Mouse (Mus musculus): ENCODE measurements around the gene Phf23. TPM values are rescaled to one million over a fixed set of nuclear protein-coding genes. Genes with fewer than 3 reads are reported as not detected.

Phf23 gene
- 22.4 TPM for polyA plus RNA-seq (2014; fragmentation: Illumina TruSeq; extraction: RNeasy Lipid Tissue Mini Kit (QIAGEN cat#74804); ENCODE audit: low read depth, low replicate concordance)

DNA sequence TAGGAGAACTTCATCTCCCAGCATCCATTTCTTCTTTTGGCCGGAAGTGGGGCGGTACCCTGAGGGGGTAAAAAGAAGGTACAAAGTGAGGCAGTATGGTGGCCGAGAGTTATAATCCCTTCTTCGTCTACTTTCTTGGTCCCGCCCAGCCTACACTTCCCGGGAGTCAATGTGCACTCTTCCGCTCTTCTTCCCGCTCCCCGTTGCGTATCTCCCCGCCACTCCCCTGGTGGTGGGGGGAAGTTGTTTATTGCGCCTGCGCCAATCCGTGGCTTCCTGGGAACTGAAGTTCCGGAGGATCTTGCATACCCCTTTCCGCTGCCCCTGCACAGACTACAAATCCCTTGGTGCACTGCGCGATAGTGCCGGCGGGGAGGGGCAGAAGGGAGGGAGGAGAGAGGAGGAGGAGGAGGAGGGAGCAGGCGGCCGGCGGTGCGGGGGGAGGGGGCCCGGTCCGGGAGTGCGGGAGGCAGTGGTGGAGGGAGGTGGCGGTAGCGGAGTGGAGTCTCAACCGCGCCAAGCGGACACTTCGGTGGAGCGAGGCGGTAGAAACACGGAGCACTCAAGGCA, at the start of gene Phf23:
Gene Phf23 (plus strand): TSS at position 387 of the 570 bp plus-strand sequence.

GRCm38 (mm10) chr11:69948066-69948762, 47.4 kb upstream of the Phf23 start, which contains the start of gene Slc2a4:
Slc2a4 (minus strand) TSS chr11:69948188.

GRCm38 (mm10) chr11:69964650-69965270, 30.8 kb upstream of the Phf23 start, which contains the start of gene Cldn7:
Cldn7 (plus strand) TSS chr11:69964779.

DNA sequence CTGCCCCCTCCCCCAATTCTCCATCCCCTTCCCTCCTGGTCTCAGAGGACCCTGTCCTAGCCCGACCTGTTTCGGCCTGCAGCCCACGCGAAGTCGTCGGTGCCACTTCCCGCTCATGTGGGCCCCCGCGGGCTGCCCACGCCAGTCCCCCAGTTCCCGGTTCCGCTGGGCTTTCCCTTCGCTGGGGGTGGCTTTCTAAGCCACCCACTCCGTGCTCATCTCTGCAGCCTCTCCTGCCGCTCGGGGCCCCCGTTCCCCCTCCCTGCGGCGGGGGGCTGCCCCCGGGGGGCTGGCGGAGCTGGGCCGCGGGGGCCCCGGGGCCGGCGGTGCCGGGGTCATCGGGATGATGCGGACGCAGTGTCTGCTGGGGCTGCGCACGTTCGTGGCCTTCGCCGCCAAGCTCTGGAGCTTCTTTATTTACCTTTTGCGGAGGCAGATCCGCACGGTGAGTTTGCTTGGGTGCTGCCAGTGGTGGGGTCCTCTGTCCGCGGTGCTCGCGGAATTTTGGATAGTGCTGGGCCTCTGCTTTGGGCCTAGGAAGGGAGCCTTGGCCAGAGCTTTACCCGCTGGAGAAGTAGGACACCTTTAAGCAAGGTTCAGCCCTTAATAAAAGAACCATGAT, 14.3 kb upstream of the Phf23 start, which contains the start of gene Ctdnep1:
Gene Ctdnep1 (plus strand): TSS at position 16 of the 622 bp plus-strand sequence.

DNA sequence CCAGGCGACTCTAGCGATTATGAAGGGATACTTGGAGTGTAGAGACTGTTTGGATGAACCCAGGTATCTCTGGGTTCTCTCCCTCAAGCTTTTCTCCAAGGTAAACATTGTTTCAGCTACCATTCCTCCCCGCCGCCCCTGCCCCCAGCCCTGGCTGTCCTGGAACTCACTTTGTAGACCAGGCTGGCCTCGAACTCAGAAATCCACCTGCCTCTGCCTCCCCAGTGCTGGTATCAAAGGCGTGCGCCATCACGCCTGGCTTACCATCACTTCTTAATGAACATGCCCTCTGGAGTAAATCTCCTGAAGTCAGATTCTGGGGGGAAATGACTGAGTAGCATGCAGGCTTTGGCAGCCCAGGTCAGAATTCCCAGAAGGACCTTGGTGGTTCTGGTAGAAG, 13.4 kb upstream of the Phf23 start, which contains the start of gene Elp5:
Gene Elp5 (minus strand): TSS at position 293 of the 400 bp plus-strand sequence.

DNA sequence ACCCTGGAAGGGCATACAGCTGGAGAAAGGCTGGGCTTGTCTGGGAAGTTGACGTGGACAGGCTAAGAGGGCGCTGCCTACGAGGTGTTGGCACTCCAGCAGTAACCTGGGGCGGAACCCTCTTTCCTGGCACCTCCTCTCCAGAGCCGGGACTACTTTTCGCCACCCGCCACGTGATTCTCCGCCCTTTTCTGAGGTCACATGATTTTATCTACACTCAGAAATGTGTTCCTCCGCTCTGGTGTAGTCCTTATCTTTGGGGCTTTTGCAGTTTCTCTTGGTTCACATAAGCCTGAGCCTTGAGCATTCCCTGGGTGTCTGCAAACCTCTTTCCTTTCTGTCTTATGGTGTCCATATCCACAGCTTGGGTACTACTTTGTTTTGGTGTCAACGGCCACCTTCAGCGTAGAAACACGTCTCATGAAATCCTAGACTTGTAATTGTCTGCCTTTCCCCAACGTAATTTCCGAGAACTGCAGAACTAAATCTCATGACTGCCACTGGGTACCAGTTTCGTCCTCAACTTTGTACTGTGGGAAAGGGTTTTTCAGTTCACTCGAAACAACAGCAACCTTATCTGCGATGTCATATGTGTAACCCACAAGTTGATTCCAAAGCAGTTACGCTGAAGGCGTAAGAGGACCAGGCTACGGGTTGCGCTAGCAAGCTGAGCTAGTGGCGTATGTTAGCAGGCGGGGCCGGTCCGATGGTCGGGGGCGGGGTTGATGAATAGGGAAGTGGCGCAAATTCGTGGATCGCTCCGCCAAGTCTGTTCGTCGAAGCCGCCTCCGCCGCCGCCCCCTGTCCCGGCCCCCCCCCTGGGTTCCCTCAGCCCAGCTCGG, 4.5 kb upstream of the Phf23 start, which contains the start of gene Gabarap:
Gene Gabarap (plus strand): TSS at position 294 of the 842 bp plus-strand sequence.

DNA sequence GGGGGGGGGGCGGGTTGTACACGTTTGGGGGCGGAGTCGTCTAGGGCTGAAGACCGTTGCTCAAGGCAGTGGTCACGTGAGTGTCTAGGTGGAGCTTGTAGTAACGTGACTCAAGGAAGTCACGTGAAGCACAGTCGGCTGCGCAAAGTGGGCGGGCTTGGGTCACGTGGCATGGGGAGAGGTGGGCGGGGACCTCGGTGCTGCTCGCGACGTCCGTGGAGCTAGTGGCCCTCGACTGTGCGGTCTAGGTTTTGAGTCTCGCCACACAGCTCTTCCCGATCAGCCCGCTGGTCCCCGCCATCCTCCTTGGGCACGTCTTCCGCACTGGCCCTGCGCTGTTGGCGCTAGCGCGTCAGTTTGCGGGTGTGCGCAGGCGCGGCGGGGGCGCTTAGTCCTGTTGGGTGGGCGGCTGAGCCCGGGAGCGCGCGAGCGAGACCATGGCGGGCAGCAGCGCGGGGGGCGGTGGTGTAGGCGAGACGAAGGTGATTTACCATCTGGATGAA, 4.9 kb downstream of the Phf23 start, which contains the start of gene Dvl2:
Gene Dvl2 (plus strand): TSS at position 200 of the 503 bp plus-strand sequence.

GRCm38 (mm10) chr11:70014880-70015558, 19.4 kb downstream of the Phf23 start, which contains the start of gene Acadvl:
Acadvl (minus strand) TSS chr11:70015411.

DNA sequence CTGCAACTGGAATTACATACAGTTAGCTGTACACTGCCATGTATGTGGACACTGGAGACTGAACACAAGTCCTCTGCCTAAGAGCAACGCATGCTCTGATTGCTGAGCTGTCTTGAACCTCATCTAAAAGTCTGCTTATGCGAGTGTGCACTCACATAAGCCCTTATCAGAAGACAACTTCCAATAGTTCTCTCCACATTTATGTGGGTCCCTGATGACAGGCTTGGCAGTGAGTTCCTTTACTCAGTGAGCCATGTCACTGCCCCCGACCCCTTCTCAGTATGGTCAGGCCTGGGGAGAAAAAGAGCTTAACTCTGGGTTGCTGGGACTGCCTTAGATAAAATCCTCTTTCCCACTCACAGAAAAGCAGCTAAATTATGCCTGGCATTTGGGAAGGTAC, 21.1 kb downstream of the Phf23 start, which contains the start of gene Dlg4:
Gene Dlg4 (plus strand): TSS at position 274 of the 400 bp plus-strand sequence.

Other genes starting within 250 kb of the Phf23 start
- gene Polr2a, start 237.1 kb upstream of the Phf23 start, polyA plus RNA-seq (2014; fragmentation: Illumina TruSeq; extraction: RNeasy Lipid Tissue Mini Kit (QIAGEN cat#74804); ENCODE audit: low read depth, low replicate concordance) = 25.7 TPM
- not detected for gene Slc35g3, start 233.8 kb upstream of the Phf23 start, polyA plus RNA-seq (2014; fragmentation: Illumina TruSeq; extraction: RNeasy Lipid Tissue Mini Kit (QIAGEN cat#74804); ENCODE audit: low read depth, low replicate concordance)
- gene Zbtb4, start 229.9 kb upstream of the Phf23 start, polyA plus RNA-seq (2014; fragmentation: Illumina TruSeq; extraction: RNeasy Lipid Tissue Mini Kit (QIAGEN cat#74804); ENCODE audit: low read depth, low replicate concordance) = 17.7 TPM
- gene Chrnb1, start 199.8 kb upstream of the Phf23 start, polyA plus RNA-seq (2014; fragmentation: Illumina TruSeq; extraction: RNeasy Lipid Tissue Mini Kit (QIAGEN cat#74804); ENCODE audit: low read depth, low replicate concordance) = 4.0 TPM
- gene Fgf11, start 193.9 kb upstream of the Phf23 start, polyA plus RNA-seq (2014; fragmentation: Illumina TruSeq; extraction: RNeasy Lipid Tissue Mini Kit (QIAGEN cat#74804); ENCODE audit: low read depth, low replicate concordance) = 9.5 TPM
- gene Tmem102, start 190.2 kb upstream of the Phf23 start, polyA plus RNA-seq (2014; fragmentation: Illumina TruSeq; extraction: RNeasy Lipid Tissue Mini Kit (QIAGEN cat#74804); ENCODE audit: low read depth, low replicate concordance) = 11.7 TPM
- gene Gm39566, start 180.5 kb upstream of the Phf23 start, polyA plus RNA-seq (2014; fragmentation: Illumina TruSeq; extraction: RNeasy Lipid Tissue Mini Kit (QIAGEN cat#74804); ENCODE audit: low read depth, low replicate concordance) = not detected
- not detected for gene Spem2, start 177.3 kb upstream of the Phf23 start, polyA plus RNA-seq (2014; fragmentation: Illumina TruSeq; extraction: RNeasy Lipid Tissue Mini Kit (QIAGEN cat#74804); ENCODE audit: low read depth, low replicate concordance)
- not detected for gene Spem1, start 173.6 kb upstream of the Phf23 start, polyA plus RNA-seq (2014; fragmentation: Illumina TruSeq; extraction: RNeasy Lipid Tissue Mini Kit (QIAGEN cat#74804); ENCODE audit: low read depth, low replicate concordance)
- gene Nlgn2, start 158.0 kb upstream of the Phf23 start, polyA plus RNA-seq (2014; fragmentation: Illumina TruSeq; extraction: RNeasy Lipid Tissue Mini Kit (QIAGEN cat#74804); ENCODE audit: low read depth, low replicate concordance) = 0.88 TPM
- gene Tmem256, start 157.3 kb upstream of the Phf23 start, polyA plus RNA-seq (2014; fragmentation: Illumina TruSeq; extraction: RNeasy Lipid Tissue Mini Kit (QIAGEN cat#74804); ENCODE audit: low read depth, low replicate concordance) = 18.5 TPM
- gene Plscr3, start 149.4 kb upstream of the Phf23 start, polyA plus RNA-seq (2014; fragmentation: Illumina TruSeq; extraction: RNeasy Lipid Tissue Mini Kit (QIAGEN cat#74804); ENCODE audit: low read depth, low replicate concordance) = 0.98 TPM
- gene Tnk1, start 137.0 kb upstream of the Phf23 start, polyA plus RNA-seq (2014; fragmentation: Illumina TruSeq; extraction: RNeasy Lipid Tissue Mini Kit (QIAGEN cat#74804); ENCODE audit: low read depth, low replicate concordance) = 5.4 TPM
- gene Tmem95, start 117.8 kb upstream of the Phf23 start, polyA plus RNA-seq (2014; fragmentation: Illumina TruSeq; extraction: RNeasy Lipid Tissue Mini Kit (QIAGEN cat#74804); ENCODE audit: low read depth, low replicate concordance) = not detected
- gene Kctd11, start 114.4 kb upstream of the Phf23 start, polyA plus RNA-seq (2014; fragmentation: Illumina TruSeq; extraction: RNeasy Lipid Tissue Mini Kit (QIAGEN cat#74804); ENCODE audit: low read depth, low replicate concordance) = 2.9 TPM
- gene Acap1, start 100.2 kb upstream of the Phf23 start, polyA plus RNA-seq (2014; fragmentation: Illumina TruSeq; extraction: RNeasy Lipid Tissue Mini Kit (QIAGEN cat#74804); ENCODE audit: low read depth, low replicate concordance) = 0.57 TPM
- 3.7 TPM for gene 2810408A11Rik, start 94.8 kb upstream of the Phf23 start, polyA plus RNA-seq (2014; fragmentation: Illumina TruSeq; extraction: RNeasy Lipid Tissue Mini Kit (QIAGEN cat#74804); ENCODE audit: low read depth, low replicate concordance)
- 2.6 TPM for gene Neurl4, start 94.7 kb upstream of the Phf23 start, polyA plus RNA-seq (2014; fragmentation: Illumina TruSeq; extraction: RNeasy Lipid Tissue Mini Kit (QIAGEN cat#74804); ENCODE audit: low read depth, low replicate concordance)
- gene Gps2, start 81.9 kb upstream of the Phf23 start, polyA plus RNA-seq (2014; fragmentation: Illumina TruSeq; extraction: RNeasy Lipid Tissue Mini Kit (QIAGEN cat#74804); ENCODE audit: low read depth, low replicate concordance) = 18.3 TPM
- gene Eif5a, start 73.8 kb upstream of the Phf23 start, polyA plus RNA-seq (2014; fragmentation: Illumina TruSeq; extraction: RNeasy Lipid Tissue Mini Kit (QIAGEN cat#74804); ENCODE audit: low read depth, low replicate concordance) = 144 TPM
- gene Ybx2, start 60.0 kb upstream of the Phf23 start, polyA plus RNA-seq (2014; fragmentation: Illumina TruSeq; extraction: RNeasy Lipid Tissue Mini Kit (QIAGEN cat#74804); ENCODE audit: low read depth, low replicate concordance) = 22.3 TPM
- 0.98 TPM for gene Slc2a4, start 47.6 kb upstream of the Phf23 start, polyA plus RNA-seq (2014; fragmentation: Illumina TruSeq; extraction: RNeasy Lipid Tissue Mini Kit (QIAGEN cat#74804); ENCODE audit: low read depth, low replicate concordance)
- gene Cldn7, start 31.0 kb upstream of the Phf23 start, polyA plus RNA-seq (2014; fragmentation: Illumina TruSeq; extraction: RNeasy Lipid Tissue Mini Kit (QIAGEN cat#74804); ENCODE audit: low read depth, low replicate concordance) = 214 TPM
- gene Ctdnep1, start 14.6 kb upstream of the Phf23 start, polyA plus RNA-seq (2014; fragmentation: Illumina TruSeq; extraction: RNeasy Lipid Tissue Mini Kit (QIAGEN cat#74804); ENCODE audit: low read depth, low replicate concordance) = 55.0 TPM
- 5.0 TPM for gene Elp5, start 13.3 kb upstream of the Phf23 start, polyA plus RNA-seq (2014; fragmentation: Illumina TruSeq; extraction: RNeasy Lipid Tissue Mini Kit (QIAGEN cat#74804); ENCODE audit: low read depth, low replicate concordance)
- 508 TPM for gene Gabarap, start 4.6 kb upstream of the Phf23 start, polyA plus RNA-seq (2014; fragmentation: Illumina TruSeq; extraction: RNeasy Lipid Tissue Mini Kit (QIAGEN cat#74804); ENCODE audit: low read depth, low replicate concordance)
- 0.63 TPM for gene Dvl2, start 4.8 kb downstream of the Phf23 start, polyA plus RNA-seq (2014; fragmentation: Illumina TruSeq; extraction: RNeasy Lipid Tissue Mini Kit (QIAGEN cat#74804); ENCODE audit: low read depth, low replicate concordance)
- 9.9 TPM for gene Acadvl, start 19.6 kb downstream of the Phf23 start, polyA plus RNA-seq (2014; fragmentation: Illumina TruSeq; extraction: RNeasy Lipid Tissue Mini Kit (QIAGEN cat#74804); ENCODE audit: low read depth, low replicate concordance)
- 1.0 TPM for gene Dlg4, start 21.2 kb downstream of the Phf23 start, polyA plus RNA-seq (2014; fragmentation: Illumina TruSeq; extraction: RNeasy Lipid Tissue Mini Kit (QIAGEN cat#74804); ENCODE audit: low read depth, low replicate concordance)
- gene Asgr1, start 58.3 kb downstream of the Phf23 start, polyA plus RNA-seq (2014; fragmentation: Illumina TruSeq; extraction: RNeasy Lipid Tissue Mini Kit (QIAGEN cat#74804); ENCODE audit: low read depth, low replicate concordance) = not detected
- not detected for gene Asgr2, start 96.9 kb downstream of the Phf23 start, polyA plus RNA-seq (2014; fragmentation: Illumina TruSeq; extraction: RNeasy Lipid Tissue Mini Kit (QIAGEN cat#74804); ENCODE audit: low read depth, low replicate concordance)
- 5.0 TPM for gene Mgl2, start 134.6 kb downstream of the Phf23 start, polyA plus RNA-seq (2014; fragmentation: Illumina TruSeq; extraction: RNeasy Lipid Tissue Mini Kit (QIAGEN cat#74804); ENCODE audit: low read depth, low replicate concordance)
- gene Clec10a, start 160.4 kb downstream of the Phf23 start, polyA plus RNA-seq (2014; fragmentation: Illumina TruSeq; extraction: RNeasy Lipid Tissue Mini Kit (QIAGEN cat#74804); ENCODE audit: low read depth, low replicate concordance) = 3.1 TPM
- 0.69 TPM for gene Slc16a11, start 217.0 kb downstream of the Phf23 start, polyA plus RNA-seq (2014; fragmentation: Illumina TruSeq; extraction: RNeasy Lipid Tissue Mini Kit (QIAGEN cat#74804); ENCODE audit: low read depth, low replicate concordance)
- gene Slc16a13, start 225.3 kb downstream of the Phf23 start, polyA plus RNA-seq (2014; fragmentation: Illumina TruSeq; extraction: RNeasy Lipid Tissue Mini Kit (QIAGEN cat#74804); ENCODE audit: low read depth, low replicate concordance) = 3.1 TPM
- gene Bcl6b, start 234.0 kb downstream of the Phf23 start, polyA plus RNA-seq (2014; fragmentation: Illumina TruSeq; extraction: RNeasy Lipid Tissue Mini Kit (QIAGEN cat#74804); ENCODE audit: low read depth, low replicate concordance) = 2.3 TPM
- 1.8 TPM for gene 0610010K14Rik, start 242.1 kb downstream of the Phf23 start, polyA plus RNA-seq (2014; fragmentation: Illumina TruSeq; extraction: RNeasy Lipid Tissue Mini Kit (QIAGEN cat#74804); ENCODE audit: low read depth, low replicate concordance)
- gene Gm21988, start 244.1 kb downstream of the Phf23 start, polyA plus RNA-seq (2014; fragmentation: Illumina TruSeq; extraction: RNeasy Lipid Tissue Mini Kit (QIAGEN cat#74804); ENCODE audit: low read depth, low replicate concordance) = 0.69 TPM
- 24.0 TPM for gene Rnasek, start 244.1 kb downstream of the Phf23 start, polyA plus RNA-seq (2014; fragmentation: Illumina TruSeq; extraction: RNeasy Lipid Tissue Mini Kit (QIAGEN cat#74804); ENCODE audit: low read depth, low replicate concordance)